Mouse (Mus musculus) C2C12 (cell line): ENCODE data around the gene Nr5a2.

Source experiments
- CTCF ChIP-seq: IDR thresholded peaks from one replicate; pipeline ENCODE4 v1.5.1; 2011; ENCODE audit not compliant: control insufficient read depth, insufficient read depth, insufficient read length
- MAX ChIP-seq: IDR thresholded peaks from one replicate; pipeline ENCODE4 v1.6.1; 2011; ENCODE audit warnings: mild to moderate bottlenecking, control low read depth

DNA sequence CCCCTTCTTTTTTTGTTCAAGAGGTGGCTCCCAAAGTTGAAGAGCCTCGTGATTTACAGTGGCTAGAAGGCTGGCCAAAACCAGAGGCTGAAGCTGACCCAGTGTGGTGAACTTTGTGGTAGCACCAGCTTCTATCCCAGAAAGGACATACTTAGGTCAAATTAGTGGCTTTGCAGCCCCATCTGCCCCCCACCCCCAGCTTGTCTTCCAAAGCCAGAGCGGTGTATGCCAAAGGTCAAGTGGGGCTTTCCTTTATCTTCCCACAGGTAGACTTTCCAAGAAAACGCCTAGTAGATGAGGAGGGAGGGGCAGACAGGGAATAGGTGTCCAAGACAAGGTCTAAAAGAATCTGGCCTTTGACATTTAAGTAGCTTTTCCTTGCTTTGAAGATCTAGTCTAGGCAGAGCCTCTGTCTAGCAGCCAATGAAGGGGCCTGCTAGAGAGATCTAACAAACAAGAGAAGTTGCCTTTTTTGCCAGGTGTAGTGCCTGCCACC is 9.0 kb downstream of the Nr5a2 start:
- no peak for TF ChIP-seq CTCF
- no peak for TF ChIP-seq MAX
